Mouse (Mus musculus): ENCODE results near the gene Tmed5.

DNA sequence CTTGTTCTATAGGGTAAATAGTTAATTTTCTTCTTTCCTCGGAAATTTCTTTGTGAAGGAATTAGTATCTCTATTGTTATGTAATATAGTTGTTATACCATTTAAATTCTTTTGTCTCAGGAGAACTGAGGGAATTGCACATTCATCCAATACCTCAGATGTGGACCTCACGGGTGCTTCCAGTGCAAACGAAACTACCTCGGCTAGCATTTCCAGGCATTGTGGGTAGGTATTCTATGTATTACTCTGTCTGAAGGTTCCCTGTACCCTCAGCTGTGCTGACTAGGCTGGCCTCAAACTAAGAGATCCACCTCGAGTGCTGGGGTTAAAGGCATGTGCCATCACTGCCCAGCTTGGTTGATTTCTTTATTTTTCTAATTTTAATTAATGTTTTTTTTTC, 28.1 kb downstream of the Tmed5 start:
- no peak for TF ChIP-seq CTCF (IDR thresholded peaks at IDR 0.05; ENCODE audit: control insufficient read depth, insufficient read depth, low read length)
- TF ChIP-seq POLR2A (IDR thresholded peaks at IDR 0.05; ENCODE audit: borderline replicate concordance, control insufficient read depth, low read depth, low read length), result no peak

Data from bone marrow, adult 2 months (tissue).